ENCODE assay signal across 8 mouse cellular contexts in genomic region chr4:133339148-133339749, GRCm38 (mm10). TPM values are rescaled to one million over a fixed set of nuclear protein-coding genes. Genes with fewer than 3 reads are reported as not detected.
DNase-seq lines count a peak whose midpoint lies in the region; ATAC-seq lines count a peak whose summit lies in the region.

No protein-coding gene starts in this region.

- H3K4me3 ChIP-seq in intestine, embryonic 14.5 days (ENCODE audit: low read depth, low read length): peak overlapping the region; percentile 88

- no peaks in the 10 kb centered on the region for H3K27me3 ChIP-seq in intestine, embryonic 14.5 days (replicated peaks; ENCODE audit: control insufficient read depth, insufficient read depth, low read length)

- H3K9ac ChIP-seq in intestine, embryonic 14.5 days (ENCODE audit: low read length): peak overlapping the region; percentile 72

- under 1% methylated on average over 56 of the region's 60 CpGs for WGBS in intestine, embryonic 14.5 days

- peak overlapping the region; percentile 56 for H3K4me2 ChIP-seq in intestine, embryonic 14.5 days (ENCODE audit: low read length)

- no peaks in the 10 kb centered on the region for H3K4me1 ChIP-seq in intestine, embryonic 14.5 days (replicated peaks; ENCODE audit: control insufficient read depth, insufficient read depth, low read length)

- ATAC-seq in intestine, embryonic 14.5 days (replicated peaks; ENCODE audit: low FRiP score, low TSS enrichment, low read depth): peak; percentile 96

- intact Hi-C loops in gastrocnemius, postnatal 14 days (cut with DNase I; ENCODE audit: low total_unique reads): no loop called here
- intact Hi-C loops in left cerebral cortex, postnatal 14 days (cut with DNase I): no loop called here

- H3K36me3 ChIP-seq in intestine, embryonic 14.5 days (ENCODE audit: control insufficient read depth, insufficient read depth, low read length): 0 out of 2 replicates have a peak, but pooled peaks cover 3% of the 10 kb centered on the region

- H3K27ac ChIP-seq in intestine, embryonic 14.5 days (ENCODE audit: low read depth): peak overlapping the region; percentile 67

- no peaks in the 10 kb centered on the region for H3K9me3 ChIP-seq in intestine, embryonic 14.5 days (ENCODE audit: control insufficient read depth, low read length)

- DNase-seq in adipocyte (ENCODE audit: low spot score): peak; percentile 89
- DNase-seq in embryo, embryonic 10 days (ENCODE audit: low spot score): peak; percentile 96
- DNase-seq in gastrocnemius, postnatal 14 days: peak; percentile 98
- peak; percentile 98 for DNase-seq in intestine, embryonic 14.5 days (ENCODE audit: low spot score)
- peak; percentile 97 to 98 for DNase-seq in left cerebral cortex, postnatal 14 days (ENCODE audit: low spot score in 2 of 2)
- DNase-seq in mesoderm, embryonic 11.5 days (ENCODE audit: low read depth, low spot score): peak; percentile 95
- peak; percentile 96 to 97 for DNase-seq in right cerebral cortex, postnatal 36 days (ENCODE audit: low spot score in 2 of 2)
- peak; percentile 96 for DNase-seq in yolk sac, embryonic 10.5 days (ENCODE audit: low spot score)

RNA-seq across cellular contexts. Expression of gene Wdtc1, which starts 14.0 kb away (rescaled TPM):
- total RNA-seq in gastrocnemius, postnatal 14 days (2021): 10 to 100 TPM; 49.4 to 54.9 TPM
- 16.7 and 18.2 TPM in 2 replicates for polyA plus RNA-seq in intestine, embryonic 14.5 days (2014; fragmentation: Nextera tagmentation; extraction: Ambion mirVana)
- total RNA-seq in left cerebral cortex, postnatal 14 days (2021): 10 to 100 TPM; 56.6 to 60.8 TPM

RNA-seq across cellular contexts. Expression of gene Slc9a1, which starts 30.3 kb away (rescaled TPM):
- 10 to 100 TPM in 1 of 2 experiments, 1 to 10 TPM in 1; 10.0 to 12.8 TPM for total RNA-seq in gastrocnemius, postnatal 14 days (2021)
- 11.0 and 11.6 TPM in 2 replicates for polyA plus RNA-seq in intestine, embryonic 14.5 days (2014; fragmentation: Nextera tagmentation; extraction: Ambion mirVana)
- total RNA-seq in left cerebral cortex, postnatal 14 days (2021): 10 to 100 TPM; 41.5 to 46.7 TPM

Comparison
In these comparisons a context has a peak if more than half of its experiments do, and no peak if none do; other contexts are left out.
1. Peak in every context shown above with its lines: DNase-seq, ATAC-seq, H3K4me3 ChIP-seq and H3K27ac ChIP-seq.